Mouse (Mus musculus): ENCODE data around the gene Mob3a. TPM values are rescaled to one million over a fixed set of nuclear protein-coding genes. Genes with fewer than 3 reads are reported as not detected.

The Mob3a gene
- polyA plus RNA-seq, 1 experiment from 2014 or later: 31.6 TPM

DNA sequence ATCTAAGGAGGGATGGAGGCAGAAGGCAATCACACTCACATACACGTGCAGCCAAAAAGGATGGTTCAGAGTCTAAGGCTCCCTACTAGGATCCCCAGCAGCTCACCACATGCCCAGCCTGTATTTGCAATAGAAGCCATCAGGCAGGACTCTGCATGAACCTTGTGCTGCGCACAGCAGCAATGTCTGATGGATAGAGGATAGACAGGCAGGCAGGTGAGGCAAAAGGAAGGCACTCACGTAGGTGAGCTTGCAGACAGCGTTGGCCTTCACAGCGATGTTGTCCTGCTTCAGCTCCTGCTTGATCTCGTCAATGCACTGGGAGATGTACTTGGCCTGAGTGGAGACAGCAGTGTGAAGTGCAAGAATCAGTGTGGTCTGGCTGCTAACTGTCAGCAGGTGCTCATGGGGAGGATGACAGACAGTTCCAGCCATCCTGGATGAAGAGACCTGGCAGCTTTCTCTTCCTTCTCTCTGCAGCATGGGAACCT is 30.9 kb upstream of the Mob3a start:
- Histone ChIP-seq H3K4me2 (no peak overlapping the region), H3K36me3 (peaks cover 81% of the 10 kb centered on the region), H3K4me1 (replicated peaks) (peaks cover 20% of the 10 kb centered on the region), H3K4me3 (replicated peaks) (no peak overlapping the region), H3K27me3 (no peaks in the 10 kb centered on the region), H3K9me3 (replicated peaks) (no peaks in the 10 kb centered on the region), H3K27ac (no peak overlapping the region), H3K9ac (no peak overlapping the region)
- no peak for DNase-seq
- ATAC-seq (ENCODE audit: low read depth): no peak
- 88% methylated on average over 6 of the region's 6 CpGs for WGBS (ENCODE audit: insufficient replicate concordance)

DNA sequence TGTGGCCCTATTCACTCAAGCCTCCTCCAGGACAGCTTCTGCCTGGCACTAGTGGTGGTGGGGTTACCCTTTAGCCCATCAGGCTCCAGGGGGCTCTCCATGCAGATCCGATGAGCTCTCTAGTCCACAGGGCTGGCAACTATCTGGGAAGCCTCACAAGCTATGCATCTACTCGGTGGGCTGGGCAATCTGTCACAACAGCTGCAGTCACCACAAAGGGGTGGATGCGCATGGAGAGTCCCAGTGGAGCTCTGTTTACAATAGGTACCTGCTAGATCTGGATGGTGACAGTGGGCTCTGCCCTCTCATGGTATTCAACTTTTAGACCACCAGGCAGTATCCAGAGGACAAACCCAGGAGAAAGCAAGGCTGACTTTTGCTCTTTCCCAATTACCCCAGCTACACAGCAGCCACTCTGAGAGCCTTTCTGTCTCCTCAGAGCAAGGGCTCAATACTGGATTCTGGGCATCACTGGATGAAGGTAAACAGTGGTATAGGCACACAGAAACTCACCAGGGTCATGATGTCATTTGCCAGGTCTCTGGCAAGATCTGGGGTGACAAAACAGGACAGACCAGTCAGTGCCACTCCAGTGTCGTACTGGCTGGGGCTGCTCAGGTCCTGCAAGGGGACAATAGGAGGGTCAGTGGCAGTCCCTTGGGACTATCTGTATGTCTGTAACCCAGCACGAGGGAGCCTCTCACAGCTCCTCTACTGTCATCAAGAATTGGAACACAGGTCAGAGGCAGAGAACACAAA is 25.8 kb upstream of the Mob3a start:
- WGBS (ENCODE audit: insufficient replicate concordance): 79% methylated on average over 5 of the region's 5 CpGs
- H3K36me3 ChIP-seq: peaks cover 100% of the 10 kb centered on the region
- peaks cover 7% of the 10 kb centered on the region for H3K4me1 ChIP-seq (replicated peaks)
- H3K4me3 ChIP-seq (replicated peaks): no peak overlapping the region
- H3K4me2 ChIP-seq: no peak overlapping the region
- H3K9me3 ChIP-seq (replicated peaks): no peaks in the 10 kb centered on the region
- H3K9ac ChIP-seq: no peak overlapping the region
- DNase-seq (no peak), ATAC-seq (ENCODE audit: low read depth) (no peak)
- H3K27me3 ChIP-seq: no peaks in the 10 kb centered on the region
- H3K27ac ChIP-seq: no peak overlapping the region; the same call in 1 of the 2 replicates

DNA sequence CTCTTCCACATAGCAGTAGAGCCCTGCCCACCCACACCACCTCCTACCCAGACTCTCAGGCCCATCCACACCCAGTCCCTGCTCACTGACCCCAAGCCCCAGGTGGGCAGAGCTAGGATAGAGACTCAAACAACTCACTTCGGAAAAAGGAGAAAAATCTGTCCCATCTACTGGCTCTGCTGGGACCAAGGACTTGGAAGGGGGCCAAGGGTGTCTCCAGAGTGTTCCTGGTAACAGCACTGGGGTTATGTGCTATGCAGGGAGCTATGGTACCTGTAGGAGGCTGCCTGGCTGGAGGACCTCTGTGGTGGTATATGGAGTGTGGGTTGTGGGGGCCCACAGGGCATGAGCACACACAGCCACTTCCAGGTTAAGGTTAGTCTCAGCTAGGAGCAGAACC is 15.5 kb upstream of the Mob3a start:
- Histone ChIP-seq H3K4me2 (no peak overlapping the region), H3K4me1 (replicated peaks) (no peaks in the 10 kb centered on the region), H3K9me3 (replicated peaks) (no peaks in the 10 kb centered on the region), H3K36me3 (peaks cover 99% of the 10 kb centered on the region), H3K9ac (no peak overlapping the region), H3K4me3 (replicated peaks) (no peak overlapping the region), H3K27ac (no peak overlapping the region), H3K27me3 (no peaks in the 10 kb centered on the region)
- 77% methylated on average over 1 of the region's 1 CpGs for WGBS (ENCODE audit: insufficient replicate concordance)
- no peak for DNase-seq
- no peak for ATAC-seq (ENCODE audit: low read depth)

DNA sequence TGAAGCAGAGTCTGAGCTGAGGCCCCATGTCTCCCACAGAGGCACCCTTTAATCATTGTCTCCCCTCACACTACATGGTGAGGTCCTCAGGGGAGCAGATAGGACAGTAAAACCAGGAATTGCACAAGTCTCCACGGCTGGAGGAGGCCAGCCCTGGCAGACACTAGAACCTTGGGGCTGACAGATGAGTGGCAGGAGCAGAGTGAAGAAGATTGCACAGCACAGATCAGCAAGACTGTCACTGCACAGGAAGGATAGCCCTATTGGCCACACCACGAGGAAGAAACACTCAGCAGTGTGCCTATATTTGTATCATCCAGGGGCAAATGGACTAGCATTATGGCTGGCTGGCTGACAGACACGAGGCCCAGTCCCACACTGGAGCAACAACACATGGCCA is 9.1 kb upstream of the Mob3a start:
- Histone ChIP-seq H3K4me1 (replicated peaks) (no peaks in the 10 kb centered on the region), H3K9ac (no peak overlapping the region), H3K4me2 (no peak overlapping the region), H3K4me3 (replicated peaks) (no peak overlapping the region), H3K9me3 (replicated peaks) (no peaks in the 10 kb centered on the region), H3K36me3 (peaks cover 98% of the 10 kb centered on the region), H3K27ac (no peak overlapping the region), H3K27me3 (no peaks in the 10 kb centered on the region)
- ATAC-seq (ENCODE audit: low read depth): no peak
- DNase-seq: no peak
- 61% methylated on average over 3 of the region's 3 CpGs for WGBS (ENCODE audit: insufficient replicate concordance)

DNA sequence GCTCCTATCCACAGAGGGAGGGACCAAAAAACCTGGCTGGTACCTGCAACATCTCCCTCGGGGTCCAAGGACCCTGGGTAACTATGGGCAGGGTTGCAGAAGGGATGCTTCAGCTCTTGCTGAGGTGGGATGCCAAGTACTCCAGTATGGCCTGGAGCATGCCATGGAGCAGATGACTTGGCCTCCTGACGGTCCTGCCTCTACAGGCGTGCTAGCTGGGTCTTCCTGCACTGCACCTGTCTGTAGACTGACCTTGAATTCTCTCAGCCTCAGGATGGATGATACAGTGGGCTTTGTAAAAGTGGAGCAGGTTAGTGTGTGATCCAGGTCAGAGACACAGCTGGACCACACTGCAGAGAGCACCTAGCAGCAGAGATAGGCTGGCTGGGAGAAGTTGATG is 3.7 kb upstream of the Mob3a start:
- 68% methylated on average over 3 of the region's 3 CpGs for WGBS (ENCODE audit: insufficient replicate concordance)
- 0 out of 2 replicates have a peak overlapping the region, but pooled peaks have one; percentile 43 for H3K27ac ChIP-seq

DNA sequence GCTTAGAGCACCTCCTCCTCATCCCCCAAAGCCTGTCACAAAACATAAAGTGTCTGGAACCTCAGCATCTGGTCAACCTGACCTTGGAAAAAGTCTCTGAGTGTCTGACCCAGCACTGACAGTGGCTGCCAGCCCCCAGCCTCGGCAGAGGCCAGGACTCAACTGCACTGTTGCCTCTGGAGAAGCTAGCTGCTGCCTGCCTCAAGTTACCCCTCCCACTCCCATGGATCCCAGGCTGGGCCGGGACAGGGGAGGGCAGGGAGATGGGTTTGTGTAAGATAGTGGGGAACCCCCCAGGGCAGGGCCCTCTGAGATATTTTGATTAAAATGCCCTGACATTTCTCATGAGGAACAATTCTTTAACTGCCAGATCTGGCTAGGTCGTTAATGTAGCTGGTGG is 3.3 kb upstream of the Mob3a start:
- DNase-seq (no peak), ATAC-seq (ENCODE audit: low read depth) (no peak)
- H3K4me1 ChIP-seq (replicated peaks): peaks cover 48% of the 10 kb centered on the region
- H3K9ac ChIP-seq: 0 out of 2 replicates have a peak overlapping the region, but pooled peaks have one; percentile 16
- 52% methylated on average over 3 of the region's 3 CpGs for WGBS (ENCODE audit: insufficient replicate concordance)
- no peak overlapping the region for H3K4me3 ChIP-seq (replicated peaks)
- H3K27ac ChIP-seq: no peak overlapping the region
- no peaks in the 10 kb centered on the region for H3K27me3 ChIP-seq
- H3K9me3 ChIP-seq (replicated peaks): no peaks in the 10 kb centered on the region
- H3K36me3 ChIP-seq: peaks cover 46% of the 10 kb centered on the region
- no peak overlapping the region for H3K4me2 ChIP-seq

More for the DNA sequence above, 3.7 kb upstream of the Mob3a start:
- Histone ChIP-seq H3K4me1 (replicated peaks) (peaks cover 44% of the 10 kb centered on the region), H3K4me3 (replicated peaks) (no peak overlapping the region), H3K36me3 (peaks cover 50% of the 10 kb centered on the region), H3K4me2 (no peak overlapping the region), H3K9me3 (replicated peaks) (no peaks in the 10 kb centered on the region), H3K27me3 (no peaks in the 10 kb centered on the region), H3K9ac (no peak overlapping the region)
- no peak for DNase-seq
- no peak for ATAC-seq (ENCODE audit: low read depth)

DNA sequence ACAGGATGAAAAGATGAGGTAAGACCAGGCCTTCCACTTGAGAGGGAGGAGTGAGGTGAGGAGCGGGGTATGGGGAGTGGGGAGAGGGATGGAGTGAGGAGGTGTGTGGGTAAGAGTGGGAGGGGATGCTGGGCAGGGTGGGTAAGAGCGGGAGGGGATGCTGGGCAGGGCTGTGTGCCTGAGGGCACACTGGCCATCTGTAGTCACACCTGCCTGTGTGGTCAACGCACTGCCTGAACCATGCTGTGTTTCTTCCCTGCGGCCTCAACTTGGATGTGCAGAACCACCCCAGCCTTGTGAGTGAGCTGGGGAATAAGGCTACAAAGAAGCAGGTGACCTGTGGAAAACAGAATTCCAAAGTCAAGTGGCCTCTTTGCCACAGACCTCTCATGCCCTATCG is 2.6 kb upstream of the Mob3a start:
- H3K27ac ChIP-seq: 0 out of 2 replicates have a peak overlapping the region, but pooled peaks have one; percentile 93
- H3K9ac ChIP-seq: no peak overlapping the region; the same call in 1 of the 2 replicates
- H3K4me1 ChIP-seq (replicated peaks): peaks cover 55% of the 10 kb centered on the region
- no peaks in the 10 kb centered on the region for H3K9me3 ChIP-seq (replicated peaks)
- H3K4me2 ChIP-seq: peak overlapping the region; percentile 90; the same call in 1 of the 2 replicates
- H3K27me3 ChIP-seq: no peaks in the 10 kb centered on the region
- WGBS (ENCODE audit: insufficient replicate concordance): 89% methylated on average over 5 of the region's 5 CpGs
- peaks cover 40% of the 10 kb centered on the region for H3K36me3 ChIP-seq
- DNase-seq (no peak), ATAC-seq (ENCODE audit: low read depth) (no peak)
- H3K4me3 ChIP-seq (replicated peaks): no peak overlapping the region

DNA sequence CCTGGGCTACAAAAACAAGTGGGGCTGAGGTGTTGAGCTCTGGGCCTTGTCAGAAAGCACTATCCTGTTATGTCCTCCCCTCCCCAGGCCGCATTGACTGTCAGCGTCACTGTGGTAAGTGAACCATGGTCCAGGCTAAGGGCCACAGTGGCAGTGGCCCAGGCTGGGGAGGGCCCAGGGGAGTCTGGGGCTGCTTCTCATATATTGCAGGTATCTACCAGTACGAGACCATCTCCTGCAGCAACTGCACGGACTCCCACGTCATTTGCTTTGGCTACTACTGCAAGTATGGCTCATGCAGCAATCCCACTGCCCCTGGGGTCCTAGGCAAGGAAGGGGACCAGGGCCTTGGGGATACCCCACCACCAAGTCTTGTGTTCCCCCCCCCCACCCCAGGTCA is 1.9 kb upstream of the Mob3a start:
- ATAC-seq (ENCODE audit: low read depth) (no peak), DNase-seq (no peak)
- H3K9ac ChIP-seq: peak overlapping the region; percentile 76
- H3K36me3 ChIP-seq: peaks cover 40% of the 10 kb centered on the region
- H3K4me1 ChIP-seq (replicated peaks): peaks cover 62% of the 10 kb centered on the region
- H3K27me3 ChIP-seq: no peaks in the 10 kb centered on the region
- peak overlapping the region; percentile 93 for H3K27ac ChIP-seq
- WGBS (ENCODE audit: insufficient replicate concordance): 94% methylated on average over 5 of the region's 5 CpGs
- H3K4me3 ChIP-seq (replicated peaks): peak overlapping the region; percentile 70
- peak overlapping the region; percentile 90 for H3K4me2 ChIP-seq
- H3K9me3 ChIP-seq (replicated peaks): no peaks in the 10 kb centered on the region

DNA sequence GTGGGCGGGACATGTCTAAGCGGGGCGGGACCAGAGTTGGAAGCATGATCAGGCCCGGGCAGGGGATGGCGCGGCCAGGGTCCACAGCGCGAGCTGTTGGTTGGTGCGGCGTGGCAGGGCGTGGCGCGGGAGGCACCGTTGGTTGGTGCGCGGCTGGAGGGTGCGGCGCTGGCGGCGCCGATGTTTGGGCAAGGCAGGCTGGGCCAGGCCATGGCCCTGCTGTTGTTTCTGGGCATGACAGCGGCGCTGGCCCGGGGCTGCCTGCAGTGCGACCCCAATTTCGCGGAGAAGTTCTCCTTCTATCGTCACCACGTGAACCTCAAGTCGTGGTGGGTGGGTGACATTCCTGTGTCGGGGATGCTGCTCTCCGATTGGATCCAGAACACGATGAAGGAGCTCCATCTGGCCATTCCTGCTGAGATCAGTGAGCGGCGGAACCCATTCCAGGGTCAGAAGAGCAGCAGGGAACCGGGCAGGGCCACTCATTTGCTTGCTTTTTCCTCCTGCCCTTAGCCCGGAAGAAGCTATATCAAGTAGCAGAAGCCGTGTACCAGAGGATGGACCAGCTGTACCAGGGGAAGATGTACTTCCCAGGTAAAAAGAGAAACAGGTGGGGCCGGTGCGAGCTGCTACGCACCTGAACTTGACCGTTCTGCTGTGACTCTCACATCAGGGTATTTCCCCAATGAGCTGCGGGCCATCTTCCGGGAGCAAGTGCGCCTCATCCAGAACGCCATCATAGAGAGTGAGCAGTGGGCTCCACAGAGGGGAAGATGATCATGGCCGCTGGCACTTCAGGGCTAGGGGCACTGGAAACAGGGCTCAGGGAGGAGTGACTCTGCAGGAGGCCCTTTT is 986 bp upstream of the Mob3a start:
- peak; percentile 80 for ATAC-seq (ENCODE audit: low read depth)

DNA sequence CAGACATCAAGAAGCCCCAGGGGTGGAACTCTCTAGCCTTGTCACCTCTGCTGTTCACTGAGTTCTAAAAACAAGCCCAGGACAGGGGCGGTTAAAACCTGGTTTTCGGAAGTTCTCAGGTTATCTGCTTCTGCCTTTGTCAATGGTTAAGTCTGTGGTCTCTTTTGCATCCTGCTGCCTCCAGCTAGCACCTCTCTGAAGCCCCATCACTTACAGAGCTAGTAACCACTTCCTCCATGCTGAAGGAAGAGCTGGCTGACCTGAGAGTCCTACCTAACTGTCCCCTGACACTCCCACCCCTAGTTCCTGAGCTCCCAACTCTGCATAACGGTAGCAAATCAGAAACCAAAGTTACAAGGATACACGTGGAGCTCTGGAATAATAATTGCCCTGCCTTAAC is 1.0 kb downstream of the Mob3a start:
- Histone ChIP-seq H3K4me3 (replicated peaks) (peak overlapping the region; percentile 70), H3K27me3 (no peaks in the 10 kb centered on the region), H3K36me3 (peaks cover 15% of the 10 kb centered on the region; the same call in 1 of the 2 replicates), H3K9me3 (replicated peaks) (no peaks in the 10 kb centered on the region), H3K9ac (peak overlapping the region; percentile 76), H3K27ac (peak overlapping the region; percentile 93), H3K4me1 (replicated peaks) (peaks cover 91% of the 10 kb centered on the region), H3K4me2 (peak overlapping the region; percentile 90)
- no peak for DNase-seq
- 10% methylated on average over 4 of the region's 4 CpGs for WGBS (ENCODE audit: insufficient replicate concordance)
- no peak for ATAC-seq (ENCODE audit: low read depth)

More for the DNA sequence above, 986 bp upstream of the Mob3a start:
- Histone ChIP-seq H3K9me3 (replicated peaks) (no peaks in the 10 kb centered on the region), H3K36me3 (peaks cover 34% of the 10 kb centered on the region), H3K9ac (peak overlapping the region; percentile 76), H3K4me1 (replicated peaks) (peaks cover 71% of the 10 kb centered on the region), H3K27ac (peak overlapping the region; percentile 93), H3K4me2 (peak overlapping the region; percentile 90), H3K4me3 (replicated peaks) (peak overlapping the region; percentile 70), H3K27me3 (no peaks in the 10 kb centered on the region)
- DNase-seq: peak; percentile 97
- WGBS (ENCODE audit: insufficient replicate concordance): 2% methylated on average over 47 of the region's 47 CpGs

DNA sequence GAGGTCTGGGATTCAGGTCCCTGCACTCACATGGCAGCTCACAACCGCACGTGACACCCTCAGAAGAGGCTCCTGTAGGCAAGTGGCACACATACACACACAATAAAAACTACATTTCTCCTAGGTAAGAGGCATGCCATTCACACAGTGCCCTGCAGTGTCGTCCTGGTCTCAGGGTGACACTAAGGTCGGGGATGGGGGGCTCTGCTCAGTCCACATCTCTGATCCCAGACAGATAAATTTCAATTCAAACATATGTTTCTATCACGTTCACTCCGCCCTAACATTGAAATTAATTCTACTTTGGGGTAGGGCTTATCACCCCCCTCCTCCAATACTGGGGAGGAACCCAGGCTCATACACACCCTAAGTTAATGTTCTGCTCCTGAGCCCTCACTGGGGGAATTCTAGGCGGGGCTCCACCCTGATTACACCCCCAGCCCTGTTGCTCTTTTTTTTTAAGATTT is 1.7 kb downstream of the Mob3a start:
- WGBS (ENCODE audit: insufficient replicate concordance): 41% methylated on average over 7 of the region's 7 CpGs
- Histone ChIP-seq H3K9ac (peak overlapping the region; percentile 76), H3K27me3 (no peaks in the 10 kb centered on the region), H3K4me1 (replicated peaks) (peaks cover 91% of the 10 kb centered on the region), H3K4me3 (replicated peaks) (peak overlapping the region; percentile 70), H3K9me3 (replicated peaks) (no peaks in the 10 kb centered on the region), H3K36me3 (peaks cover 11% of the 10 kb centered on the region; the same call in 1 of the 2 replicates), H3K4me2 (peak overlapping the region; percentile 90), H3K27ac (peak overlapping the region; percentile 93)
- ATAC-seq (ENCODE audit: low read depth) (no peak), DNase-seq (no peak)
